Mouse (Mus musculus) thymus, adult 2 months (tissue): Measurements from ENCODE around the gene Afap1.

Experiments
- CTCF ChIP-seq: fragments of 200-500 bp; IDR thresholded peaks from 2 replicates; pipeline ENCODE4 v1.5.1; 2012; ENCODE audit warnings: mild to moderate bottlenecking, control low read depth, low read length, moderate library complexity, borderline replicate concordance; ENCODE audit not compliant: control insufficient read depth, poor library complexity, insufficient read depth; ENCODE audit errors: extremely low read depth
- POLR2A ChIP-seq: fragments of 200-500 bp; IDR thresholded peaks from 2 replicates; pipeline ENCODE4 v1.6.1; 2012; ENCODE audit warnings: mild to moderate bottlenecking, low read length, control low read depth, moderate library complexity; ENCODE audit not compliant: control insufficient read depth, poor library complexity, insufficient read depth; ENCODE audit errors: extremely low read depth

DNA sequence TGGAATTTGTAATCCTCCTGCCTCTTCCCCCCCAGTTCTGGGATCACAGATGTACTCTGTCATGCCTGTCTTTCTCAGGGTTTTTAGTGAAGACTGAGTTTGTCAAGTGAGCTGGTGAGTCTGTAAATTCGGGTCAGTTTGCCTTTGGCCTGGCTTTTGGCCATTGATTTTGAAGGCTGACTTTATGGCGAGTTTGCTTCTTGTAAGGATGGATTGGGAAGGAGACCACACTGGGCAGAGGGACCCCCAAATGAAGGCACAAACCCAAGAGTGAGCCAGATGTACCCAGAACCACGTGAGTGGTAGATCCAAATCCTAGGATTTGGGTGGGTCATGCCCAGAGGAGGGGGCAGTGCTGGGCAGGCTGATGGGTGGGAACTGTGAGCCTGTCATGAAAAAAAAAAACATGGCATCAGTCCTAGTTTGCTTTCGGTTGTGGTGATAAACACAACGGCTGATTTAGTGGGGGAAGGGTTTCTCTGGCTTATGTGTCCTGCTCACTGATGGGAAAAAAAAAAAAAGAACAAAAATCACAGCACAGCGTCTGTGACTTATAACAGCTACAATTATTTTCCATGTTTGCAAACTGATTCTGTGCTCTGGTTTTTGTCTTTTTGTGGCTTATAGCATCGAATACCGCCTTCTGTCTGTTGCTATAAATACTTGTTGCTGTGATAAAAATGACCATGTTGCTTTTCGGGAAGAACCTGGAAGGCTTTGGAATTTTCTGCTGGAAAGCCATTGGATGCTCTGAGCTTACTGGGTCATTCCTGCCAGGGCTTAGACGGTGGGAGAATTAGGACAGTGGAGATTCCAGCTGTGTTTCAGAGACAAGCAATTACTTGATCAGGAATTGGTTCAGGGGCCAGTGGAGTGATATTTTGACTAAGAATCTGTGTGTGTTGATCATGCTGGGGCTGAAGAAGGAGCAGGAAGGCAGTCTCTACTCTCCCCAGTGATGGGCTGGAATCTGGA is 45.4 kb downstream of the Afap1 start:
- TF ChIP-seq POLR2A (no peak), CTCF (no peak)
